Mouse (Mus musculus) small intestine, adult 2 months (tissue): ENCODE results near the gene Atp6v1fnb. TPM values are rescaled to one million over a fixed set of nuclear protein-coding genes. Genes with fewer than 3 reads are reported as not detected.

Experiments
- H3K27ac ChIP-seq: fragments of 200-500 bp; 2 replicates; pipeline ENCODE4 v1.5.1; 2012; ENCODE audit warnings: low read depth, low read length, control low read depth, inconsistent platforms; ENCODE audit not compliant: insufficient read depth
- H3K27me3 ChIP-seq: fragments of 200-500 bp; 2 replicates; pipeline ENCODE4 v1.6.1; 2012; ENCODE audit warnings: mild to moderate bottlenecking, moderate library complexity, low read length, inconsistent platforms; ENCODE audit not compliant: control insufficient read depth, insufficient read depth
- H3K36me3 ChIP-seq: fragments of 200-500 bp; 2 replicates; pipeline ENCODE4 v1.6.1; 2012; ENCODE audit warnings: mild to moderate bottlenecking, low read length, control low read depth, inconsistent platforms; ENCODE audit not compliant: control insufficient read depth, insufficient read depth
- H3K4me1 ChIP-seq: fragments of 200-500 bp; 2 replicates; pipeline ENCODE4 v1.6.1; 2012; ENCODE audit warnings: low read length, inconsistent platforms, mixed read lengths; ENCODE audit not compliant: control insufficient read depth, insufficient read depth, insufficient read length
- H3K4me3 ChIP-seq: fragments of 200-500 bp; 2 replicates; pipeline ENCODE4 v1.5.1; 2012; ENCODE audit warnings: low read depth, mild to moderate bottlenecking, control low read depth, inconsistent platforms, low read length, moderate library complexity
- CTCF ChIP-seq: fragments of 200-500 bp; IDR thresholded peaks from 2 replicates; pipeline ENCODE4 v1.5.1; 2012; ENCODE audit warnings: low read depth, mild to moderate bottlenecking, control low read depth, inconsistent platforms, low read length, moderate library complexity, mixed read lengths; ENCODE audit not compliant: insufficient replicate concordance, insufficient read length; ENCODE audit errors: extremely low read depth
- POLR2A ChIP-seq: fragments of 200-500 bp; IDR thresholded peaks from 2 replicates; pipeline ENCODE4 v1.6.1; 2012; ENCODE audit warnings: low read depth, mild to moderate bottlenecking, control low read depth, inconsistent platforms, low read length, moderate library complexity
- WGBS: fragments of 180-500 bp; shearing (Covaris S2); methylation state at CpG from one replicate; pipeline ENCODE4 v1.1.7; 2018; 5-methylcytosine and 5-hydroxymethylcytosine counted together
- polyA plus RNA-seq: library from polyadenylated mRNA; depleted of rRNA; stranded (reverse); fragments of >200 nt; gene quantifications from 2 replicates; pipeline ENCODE4 v1.2.3, GENCODE M21; 2012

Gene Atp6v1fnb
- polyA plus RNA-seq, 1 experiment: 0.20 TPM

- H3K27me3 ChIP-seq: no peaks in the 10 kb centered on the region; the same call in 1 of the 2 replicates
- no peak overlapping the region for H3K4me3 ChIP-seq
- no peaks in the 10 kb centered on the region for H3K4me1 ChIP-seq
- no peaks in the 10 kb centered on the region for H3K36me3 ChIP-seq
- WGBS: 93% methylated on average over 1 of the region's 1 CpGs
- no peak for TF ChIP-seq POLR2A
- H3K27ac ChIP-seq: no peak overlapping the region
Observed at GRCm38 (mm10) chr6:29501599-29501998, 30.4 kb downstream of the Atp6v1fnb start.

GRCm38 (mm10) chr6:29505493-29505892 lies 34.3 kb downstream of the Atp6v1fnb start:
- WGBS: 83% methylated on average over 5 of the region's 5 CpGs
- Histone ChIP-seq H3K36me3 (no peaks in the 10 kb centered on the region), H3K4me3 (no peak overlapping the region), H3K27ac (no peak overlapping the region), H3K27me3 (peaks cover 15% of the 10 kb centered on the region), H3K4me1 (peaks cover 6% of the 10 kb centered on the region)
- no peak for TF ChIP-seq CTCF
- TF ChIP-seq POLR2A: no peak

GRCm38 (mm10) chr6:29506834-29507233 lies 35.6 kb downstream of the Atp6v1fnb start:
- Histone ChIP-seq H3K4me3 (no peak overlapping the region), H3K27ac (no peak overlapping the region), H3K36me3 (no peaks in the 10 kb centered on the region), H3K4me1 (peaks cover 6% of the 10 kb centered on the region), H3K27me3 (peaks cover 15% of the 10 kb centered on the region)
- TF ChIP-seq POLR2A: no peak
- no peak for TF ChIP-seq CTCF
- 45% methylated on average over 8 of the region's 8 CpGs for WGBS

- 2% methylated on average over 47 of the region's 47 CpGs for WGBS
- Histone ChIP-seq H3K4me3 (peak within 1 kb of the TSS; percentile 62), H3K4me1 (peaks cover 6% of the 10 kb centered on the region), H3K27me3 (peaks cover 15% of the 10 kb centered on the region), H3K36me3 (no peaks in the 10 kb centered on the region), H3K27ac (no peak within 1 kb of the TSS)
- TF ChIP-seq POLR2A (no peak), CTCF (no peak)
Observed at GRCm38 (mm10) chr6:29507447-29508309, 36.4 kb downstream of the Atp6v1fnb start, which contains the start of gene Kcp. Gene Kcp, minus strand, starts transcription at chr6:29507952.

GRCm38 (mm10) chr6:29509086-29509485 lies 37.8 kb downstream of the Atp6v1fnb start:
- Histone ChIP-seq H3K27ac (no peak overlapping the region), H3K4me3 (no peak overlapping the region), H3K4me1 (peaks cover 9% of the 10 kb centered on the region), H3K27me3 (peaks cover 15% of the 10 kb centered on the region), H3K36me3 (no peaks in the 10 kb centered on the region)
- no peak for TF ChIP-seq CTCF
- TF ChIP-seq POLR2A: no peak
- WGBS: 45% methylated on average over 2 of the region's 2 CpGs

- peak overlapping the region; percentile 38 for H3K4me3 ChIP-seq
- 2% methylated on average over 11 of the region's 11 CpGs for WGBS
Observed at GRCm38 (mm10) chr6:29513284-29513683, 42.0 kb downstream of the Atp6v1fnb start.

GRCm38 (mm10) chr6:29517139-29517538 lies 45.9 kb downstream of the Atp6v1fnb start:
- TF ChIP-seq POLR2A (no peak), CTCF (peak; percentile 81; the same call in 1 of the 2 replicates)
- no peaks in the 10 kb centered on the region for H3K27me3 ChIP-seq
- H3K4me1 ChIP-seq: peaks cover 2% of the 10 kb centered on the region; the same call in 1 of the 2 replicates
- no peak overlapping the region for H3K27ac ChIP-seq
- H3K36me3 ChIP-seq: no peaks in the 10 kb centered on the region
- WGBS: 3% methylated on average over 5 of the region's 5 CpGs
- H3K4me3 ChIP-seq: no peak overlapping the region

More at GRCm38 (mm10) chr6:29513284-29513683, 42.0 kb downstream of the Atp6v1fnb start:
- Histone ChIP-seq H3K36me3 (no peaks in the 10 kb centered on the region), H3K4me1 (peaks cover 2% of the 10 kb centered on the region; the same call in 1 of the 2 replicates), H3K27me3 (0 out of 2 replicates have a peak, but pooled peaks cover under 1% of the 10 kb centered on the region), H3K27ac (no peak overlapping the region)
- no peak for TF ChIP-seq CTCF
- TF ChIP-seq POLR2A: no peak
